Mouse (Mus musculus): ENCODE results near the gene Dhx29.

- TF ChIP-seq CHD2 (IDR thresholded peaks at IDR 0.05; ENCODE audit: low read depth, low read length) (no peak), HCFC1 (IDR thresholded peaks at IDR 0.05; ENCODE audit: borderline replicate concordance, insufficient read depth, low read length) (no peak), ZNF384 (IDR thresholded peaks at IDR 0.05; ENCODE audit: low read depth, low read length) (no peak), MAFK (IDR thresholded peaks at IDR 0.05; ENCODE audit: insufficient read depth, low read depth, low read length) (no peak)
Measured at GRCm38 (mm10) chr13:112993531-112994152, 66.4 kb downstream of the Dhx29 start, which contains the start of gene Mcidas.

Data from ES-E14 (cell line).